Mouse (Mus musculus) bone marrow, adult 2 months (tissue): ENCODE results near the gene Cabin1. TPM values are rescaled to one million over a fixed set of nuclear protein-coding genes. Genes with fewer than 3 reads are reported as not detected.

Source experiments
- H3K27ac ChIP-seq: fragments of 200-500 bp; 2 replicates; pipeline ENCODE4 v1.5.1; 2012; ENCODE audit warnings: low read depth, mild to moderate bottlenecking, control low read depth, inconsistent platforms, low read length; ENCODE audit not compliant: control insufficient read depth, poor library complexity, insufficient read depth
- H3K4me1 ChIP-seq: fragments of 200-500 bp; 2 replicates; pipeline ENCODE4 v1.6.1; 2011; ENCODE audit warnings: low read length; ENCODE audit not compliant: control insufficient read depth, insufficient read depth
- H3K4me3 ChIP-seq: fragments of 200-500 bp; replicated peaks from 2 replicates; pipeline ENCODE3; 2011; ENCODE audit warnings: mild to moderate bottlenecking, low read depth, low read length, control low read depth; ENCODE audit not compliant: control insufficient read depth
- CTCF ChIP-seq: fragments of 200-500 bp; IDR thresholded peaks from 2 replicates; pipeline ENCODE4 v1.5.1; 2011; ENCODE audit warnings: low read length, control low read depth; ENCODE audit not compliant: control insufficient read depth, insufficient read depth
- POLR2A ChIP-seq: fragments of 200-500 bp; IDR thresholded peaks from 2 replicates; pipeline ENCODE4 v1.6.1; 2011; ENCODE audit warnings: low read depth, mild to moderate bottlenecking, control low read depth, low read length, borderline replicate concordance; ENCODE audit not compliant: control insufficient read depth
- WGBS: fragments of 180-500 bp; shearing (Covaris S2); methylation state at CpG from one replicate; pipeline ENCODE4 v1.1.7; 2018; 5-methylcytosine and 5-hydroxymethylcytosine counted together
- polyA plus RNA-seq: library from polyadenylated mRNA; stranded (reverse); fragments of >200 nt; gene quantifications from 2 replicates; pipeline ENCODE4 v1.2.4, GENCODE M21; 2011; ENCODE audit warnings: low replicate concordance; ENCODE audit not compliant: missing spikeins, insufficient read depth, insufficient read length

Cabin1 gene
- polyA plus RNA-seq, 1 experiment, result 55.3 TPM

DNA sequence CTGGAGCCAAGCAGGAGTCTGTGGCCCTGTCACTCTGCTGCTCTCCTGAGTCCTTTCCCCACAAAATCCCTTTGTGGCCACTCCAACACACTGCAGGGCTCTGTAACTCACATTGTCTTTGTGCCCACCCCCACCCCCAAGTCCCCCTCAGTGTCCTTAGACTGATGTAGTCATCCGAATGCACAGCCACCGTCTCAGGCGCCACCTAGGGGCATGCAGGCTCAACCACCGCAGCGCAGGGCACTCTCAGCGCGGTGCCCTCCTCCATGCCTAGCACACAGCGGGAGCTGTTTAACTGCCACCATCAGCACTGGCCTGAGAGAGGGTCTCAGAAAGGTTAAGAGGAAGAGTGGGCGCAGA lies 55.5 kb downstream of the Cabin1 start:
- Histone ChIP-seq H3K27ac (no peak overlapping the region), H3K4me3 (no peak overlapping the region), H3K4me1 (peaks cover 6% of the 10 kb centered on the region; the same call in 1 of the 2 replicates)
- TF ChIP-seq POLR2A, result no peak
- peak; percentile 63 for TF ChIP-seq CTCF
- WGBS, result 63% methylated on average over 9 of the region's 9 CpGs

DNA sequence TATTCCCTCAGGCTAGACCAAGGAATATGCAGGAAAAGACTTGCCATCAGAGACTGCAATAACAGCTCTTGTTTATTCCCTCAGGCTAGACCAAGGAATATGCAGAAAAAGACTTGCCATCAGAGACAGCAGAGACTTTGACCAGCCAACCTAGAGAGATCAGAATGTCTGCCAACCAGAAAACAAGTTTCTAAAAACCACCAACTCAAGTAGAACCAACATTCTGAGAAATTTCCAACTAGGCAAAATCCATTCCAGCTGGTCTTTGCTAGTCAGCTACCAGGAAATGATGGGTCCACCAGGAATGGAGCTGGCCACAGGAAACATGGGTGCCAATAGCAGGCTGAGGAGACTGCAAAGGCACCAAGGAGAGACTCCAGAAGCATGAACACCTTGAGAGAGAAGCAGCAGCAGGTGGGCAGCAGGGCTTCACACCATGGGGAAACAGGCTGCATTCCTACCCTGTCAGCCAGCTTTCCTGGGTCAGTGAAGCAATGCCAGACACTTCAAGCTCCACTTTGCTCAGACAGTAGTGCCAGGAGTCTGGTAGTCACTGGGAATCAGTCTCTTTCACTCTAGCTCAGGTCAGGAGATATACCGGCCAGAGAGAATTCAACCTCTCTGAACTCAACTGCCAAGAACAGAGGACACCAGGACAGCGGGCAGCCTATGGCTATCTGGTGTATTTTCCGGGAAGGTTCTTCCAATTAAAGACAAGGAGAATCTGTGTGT lies 56.1 kb downstream of the Cabin1 start:
- H3K27ac ChIP-seq, result no peak overlapping the region; the same call in 1 of the 2 replicates
- 92% methylated on average over 3 of the region's 3 CpGs for whole genome bisulfite sequencing
- no peak for TF ChIP-seq POLR2A
- no peak for TF ChIP-seq CTCF
- H3K4me1 ChIP-seq, result peaks cover 6% of the 10 kb centered on the region; the same call in 1 of the 2 replicates
- H3K4me3 ChIP-seq, result no peak overlapping the region

DNA sequence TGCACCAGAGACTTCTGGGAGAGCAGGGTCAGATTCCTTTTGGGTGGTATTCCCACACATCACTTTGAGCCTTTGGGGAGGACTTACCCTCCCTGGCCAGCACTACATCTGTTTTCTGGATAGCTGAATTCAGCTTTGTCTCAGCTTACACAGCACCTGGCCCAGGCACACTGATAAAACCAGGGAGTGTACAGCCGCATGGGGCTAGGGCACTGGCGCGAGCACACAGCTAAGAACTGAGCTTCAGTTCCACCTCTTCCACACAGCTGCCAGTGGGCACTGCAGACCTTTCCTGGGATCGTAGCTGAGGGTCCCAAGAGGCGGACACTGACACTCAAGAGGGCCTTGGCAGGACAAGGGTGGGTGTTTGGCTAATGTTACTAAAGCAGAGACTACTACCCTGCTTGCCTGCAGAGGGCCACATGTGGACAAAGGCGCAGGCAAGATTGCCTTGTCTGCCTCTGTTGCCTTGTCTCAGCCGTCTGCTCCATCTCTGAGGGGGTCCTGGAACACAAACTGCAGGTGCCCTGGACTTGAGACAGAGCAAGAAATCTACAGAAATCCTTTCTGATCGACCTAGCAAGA lies 57.4 kb downstream of the Cabin1 start:
- TF ChIP-seq CTCF, result no peak
- no peak for TF ChIP-seq POLR2A
- peaks cover 6% of the 10 kb centered on the region; the same call in 1 of the 2 replicates for H3K4me1 ChIP-seq
- no peak overlapping the region for H3K4me3 ChIP-seq
- 69% methylated on average over 8 of the region's 8 CpGs for WGBS
- peak overlapping the region; percentile 87 for H3K27ac ChIP-seq

DNA sequence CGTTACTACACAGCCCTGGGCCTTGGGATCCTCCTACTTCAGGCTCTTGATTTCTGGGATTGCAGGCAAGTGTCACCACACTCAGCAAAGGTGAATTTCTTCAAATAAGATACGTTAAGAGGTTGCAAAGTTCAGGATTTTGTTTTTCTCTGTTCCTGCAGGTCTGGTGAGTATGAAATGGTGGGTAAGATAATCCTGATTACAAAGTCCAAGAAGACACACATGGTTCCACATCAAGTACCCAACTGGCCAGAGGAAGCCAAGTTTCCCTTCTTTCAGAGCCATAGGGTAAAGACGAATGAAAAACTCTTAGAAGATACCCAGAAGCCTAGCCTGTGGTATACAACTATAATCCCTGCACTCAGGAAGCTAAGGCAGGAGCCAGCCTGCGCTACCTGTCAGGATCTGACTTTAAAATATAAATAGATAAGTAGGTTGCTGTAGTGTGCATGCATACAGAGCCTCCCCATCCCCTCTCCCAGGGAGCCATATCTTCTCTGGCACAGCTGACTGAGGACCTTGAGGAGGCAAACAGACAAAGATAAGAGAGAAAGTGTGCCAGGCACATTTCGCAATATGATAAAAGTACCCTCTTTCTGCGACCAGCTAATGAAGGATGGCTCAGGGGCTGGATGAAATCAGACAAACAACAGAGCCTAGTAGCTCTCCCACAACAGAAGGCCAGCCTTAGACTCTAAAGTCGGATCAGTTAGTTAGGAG lies 58.3 kb downstream of the Cabin1 start:
- TF ChIP-seq POLR2A (no peak), CTCF (no peak)
- Histone ChIP-seq H3K4me3 (no peak overlapping the region), H3K4me1 (peaks cover 6% of the 10 kb centered on the region; the same call in 1 of the 2 replicates), H3K27ac (peak overlapping the region; percentile 87)
- 52% methylated on average over 7 of the region's 7 CpGs for WGBS

DNA sequence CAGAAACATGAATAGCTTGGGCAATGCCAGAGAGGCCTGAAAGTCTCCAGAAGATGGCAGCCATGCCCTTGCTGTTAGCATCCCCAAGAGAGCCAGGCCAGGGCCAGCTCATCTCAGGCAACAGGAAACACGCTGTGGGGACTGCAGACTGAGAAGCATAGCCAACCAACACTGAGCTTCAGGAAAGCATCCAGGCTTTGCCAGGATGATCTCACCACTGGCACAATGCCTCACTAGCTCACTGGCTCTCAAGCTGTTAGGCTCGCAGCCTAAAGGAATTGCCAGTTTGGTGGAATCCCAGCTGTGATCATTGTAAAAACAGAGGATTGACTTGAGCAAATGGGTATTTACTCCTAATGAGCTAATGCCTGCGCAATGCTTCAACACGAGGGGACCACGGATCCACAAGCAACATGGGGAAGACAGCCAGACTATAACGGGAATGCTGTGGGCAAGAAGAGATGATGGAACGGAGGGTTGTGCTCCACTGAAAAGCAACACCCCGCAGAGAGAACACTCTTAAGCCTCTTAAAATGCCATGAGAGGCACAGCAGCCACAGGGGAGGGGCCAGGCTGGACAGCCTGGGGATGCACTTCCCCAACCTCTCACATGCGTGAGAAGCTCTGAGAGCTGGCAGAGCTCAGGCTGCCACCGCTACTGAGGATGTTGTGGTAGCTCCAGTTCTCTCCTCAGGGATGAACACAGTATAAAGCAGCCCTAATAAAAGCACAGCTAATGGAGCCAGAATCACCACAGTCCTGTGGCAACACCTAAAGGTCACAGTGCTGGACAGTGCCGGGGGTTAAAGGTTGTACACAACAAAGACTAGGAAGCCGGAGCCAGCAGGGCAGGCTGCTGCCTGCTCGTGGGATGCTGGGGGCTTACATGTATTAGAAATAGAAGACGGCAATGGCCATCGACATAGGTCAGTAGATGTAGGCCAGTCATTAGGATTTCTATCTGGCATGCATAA lies 59.6 kb downstream of the Cabin1 start:
- H3K4me1 ChIP-seq, result peaks cover 4% of the 10 kb centered on the region; the same call in 1 of the 2 replicates
- no peak overlapping the region for H3K4me3 ChIP-seq
- H3K27ac ChIP-seq, result no peak overlapping the region
- TF ChIP-seq POLR2A (no peak), CTCF (no peak)
- 86% methylated on average over 15 of the region's 15 CpGs for WGBS

DNA sequence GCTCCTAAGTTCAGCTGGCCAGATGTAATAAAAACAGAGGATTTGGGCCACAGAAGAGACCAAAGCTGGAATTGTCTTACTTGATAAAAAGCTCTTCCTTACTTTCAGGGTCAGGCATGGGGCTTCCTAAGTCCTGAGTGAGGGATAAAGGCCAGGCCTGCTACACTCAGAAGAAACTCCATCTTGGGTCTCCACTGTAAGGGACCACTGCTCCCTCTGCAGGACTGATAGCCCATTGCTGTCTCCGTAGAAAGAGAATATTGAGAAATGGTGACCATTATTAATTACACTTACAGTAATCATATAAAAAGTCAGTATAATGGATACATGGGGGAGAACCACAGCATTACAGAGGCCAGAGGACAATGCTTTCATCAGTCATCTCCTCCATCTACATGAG lies 60.6 kb downstream of the Cabin1 start:
- 61% methylated on average over 1 of the region's 1 CpGs for WGBS

DNA sequence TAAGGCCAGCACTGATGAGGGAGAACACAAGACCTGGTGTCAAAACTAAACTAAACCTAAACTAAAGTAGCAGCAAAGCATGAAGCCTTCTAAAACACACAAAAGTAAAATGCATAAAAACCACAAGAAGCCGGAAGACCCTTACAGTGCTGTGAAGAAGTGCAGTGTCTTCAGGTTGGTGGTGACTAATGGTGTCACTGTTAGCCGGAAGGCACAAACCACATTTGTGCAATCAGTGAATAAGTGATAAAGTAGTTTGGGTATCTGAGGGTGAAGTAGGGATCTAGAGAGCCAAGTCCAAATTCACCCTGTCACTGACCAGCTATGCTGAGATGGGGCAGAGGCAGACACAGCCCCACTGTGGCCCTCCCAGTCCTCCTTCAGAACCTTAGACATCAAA lies 61.6 kb downstream of the Cabin1 start:
- TF ChIP-seq POLR2A (no peak), CTCF (no peak)
- peaks cover 2% of the 10 kb centered on the region; the same call in 1 of the 2 replicates for H3K4me1 ChIP-seq
- 44% methylated on average over 2 of the region's 2 CpGs for WGBS
- H3K27ac ChIP-seq, result no peak overlapping the region
- no peak overlapping the region for H3K4me3 ChIP-seq

More for the DNA sequence above, 60.6 kb downstream of the Cabin1 start:
- Histone ChIP-seq H3K27ac (no peak overlapping the region), H3K4me3 (no peak overlapping the region), H3K4me1 (peaks cover 2% of the 10 kb centered on the region; the same call in 1 of the 2 replicates)
- TF ChIP-seq POLR2A (no peak), CTCF (peak; percentile 32; the same call in 1 of the 2 replicates)

DNA sequence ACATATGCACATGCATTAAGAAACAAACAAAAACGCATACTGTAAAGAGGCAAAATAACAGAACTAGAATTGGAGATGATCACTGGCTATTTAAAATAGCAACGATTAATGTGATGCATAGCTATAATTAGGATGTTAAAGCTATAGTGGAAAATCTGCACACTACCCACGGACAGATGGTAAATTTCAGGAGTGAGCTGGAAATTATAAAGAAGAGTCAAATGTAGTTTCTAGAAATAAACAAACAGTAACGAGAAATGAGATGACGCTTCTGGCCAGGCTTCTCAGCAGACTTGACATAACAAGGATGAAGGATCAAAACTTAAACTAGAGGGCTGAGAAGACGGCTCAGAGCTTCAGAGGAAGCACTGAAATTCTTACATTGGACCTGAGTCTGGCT lies 62.9 kb downstream of the Cabin1 start:
- H3K4me3 ChIP-seq, result no peak overlapping the region
- peaks cover 1% of the 10 kb centered on the region; the same call in 1 of the 2 replicates for H3K4me1 ChIP-seq
- H3K27ac ChIP-seq, result no peak overlapping the region
- 92% methylated on average over 6 of the region's 6 CpGs for WGBS
- no peak for TF ChIP-seq POLR2A
- no peak for TF ChIP-seq CTCF
